Mouse (Mus musculus) intestine, embryonic 14.5 days (tissue): Measurements from ENCODE around the gene Cldn19. TPM values are rescaled to one million over a fixed set of nuclear protein-coding genes. Genes with fewer than 3 reads are reported as not detected.

ENCODE experiments used
- ATAC-seq: fragments of 200-750 bp; cut with Nextera tagmentation; replicated peaks from 2 replicates; pipeline ENCODE4 v1.8.0; 2017; ENCODE audit warnings: low read depth, moderate number of reproducible peaks, moderate TSS enrichment, moderate library complexity; ENCODE audit not compliant: low FRiP score, low TSS enrichment
- DNase-seq: peaks from one replicate; pipeline ENCODE4 v3.0.0-alpha.2; 2018; ENCODE audit warnings: low spot score
- H3K27ac ChIP-seq: fragments of 300-500 bp; sonication (generic); 2 replicates; pipeline ENCODE4 v1.5.1; 2014; ENCODE audit warnings: low read depth, mild to moderate bottlenecking, control low read depth
- H3K27me3 ChIP-seq: fragments of 300-500 bp; sonication (generic); replicated peaks from 2 replicates; pipeline ENCODE4 v1.6.1; 2014; ENCODE audit warnings: low read length, control low read depth; ENCODE audit not compliant: control insufficient read depth, insufficient read depth
- H3K36me3 ChIP-seq: fragments of 300-500 bp; sonication (generic); 2 replicates; pipeline ENCODE4 v1.6.1; 2014; ENCODE audit warnings: low read length, control low read depth; ENCODE audit not compliant: control insufficient read depth, insufficient read depth
- H3K4me1 ChIP-seq: fragments of 300-500 bp; sonication (generic); replicated peaks from 2 replicates; pipeline ENCODE4 v1.6.1; 2014; ENCODE audit warnings: low read length, control low read depth, mixed read lengths; ENCODE audit not compliant: control insufficient read depth, insufficient read depth
- H3K4me2 ChIP-seq: fragments of 300-500 bp; sonication (generic); 2 replicates; pipeline ENCODE4 v1.6.1; 2014; ENCODE audit warnings: low read length
- H3K4me3 ChIP-seq: fragments of 300-500 bp; sonication (generic); 2 replicates; pipeline ENCODE4 v1.5.1; 2014; ENCODE audit warnings: low read depth, low read length, control low read depth, mixed read lengths
- H3K9ac ChIP-seq: fragments of 300-500 bp; sonication (generic); 2 replicates; pipeline ENCODE4 v1.6.1; 2014; ENCODE audit warnings: mild to moderate bottlenecking, low read length
- H3K9me3 ChIP-seq: fragments of 300-500 bp; sonication (generic); 2 replicates; pipeline ENCODE4 v1.6.1; 2016; ENCODE audit warnings: low read length, control low read depth; ENCODE audit not compliant: control insufficient read depth
- WGBS: fragments of 180-500 bp; shearing (Covaris S2); extraction: QIAGEN DNeasy Blood & Tissue Kit; methylation state at CpG from one replicate; pipeline ENCODE4 v1.1.7; 2014; 5-methylcytosine and 5-hydroxymethylcytosine counted together
- polyA plus RNA-seq: library from polyadenylated mRNA; unstranded; fragments of >200 nt; fragmentation: Nextera tagmentation; extraction: Ambion mirVana; gene quantifications from 2 replicates; pipeline ENCODE4 v1.2.1, GENCODE M21; 2014

The Cldn19 gene
- polyA plus RNA-seq: not detected in 2 replicates

DNA sequence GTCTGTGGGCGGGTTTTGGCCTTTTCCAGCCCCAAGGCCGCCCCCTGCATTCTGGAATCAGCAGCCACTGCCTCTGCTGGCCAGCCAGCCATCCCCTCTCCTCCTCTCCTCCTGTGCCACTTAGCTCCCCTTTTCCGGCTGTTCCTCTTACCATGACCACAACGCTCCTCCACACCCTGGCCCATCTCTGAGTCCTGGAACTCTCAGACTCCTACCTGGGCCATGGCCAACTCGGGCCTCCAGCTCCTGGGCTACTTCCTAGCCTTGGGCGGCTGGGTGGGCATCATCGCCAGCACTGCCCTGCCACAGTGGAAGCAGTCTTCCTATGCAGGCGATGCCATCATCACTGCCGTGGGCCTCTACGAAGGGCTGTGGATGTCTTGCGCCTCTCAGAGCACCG lies at the start of gene Cldn19:
Gene Cldn19 (plus strand): TSS at position 64 of the 400 bp plus-strand sequence.
- H3K36me3 ChIP-seq: no peaks in the 10 kb centered on the region
- ATAC-seq (no peak), DNase-seq (no peak)
- peaks cover 4% of the 10 kb centered on the region; the same call in 1 of the 2 replicates for H3K4me1 ChIP-seq
- H3K4me2 ChIP-seq: no peak within 1 kb of the TSS
- H3K9me3 ChIP-seq: no peaks in the 10 kb centered on the region
- 85% methylated on average over 12 of the region's 12 CpGs for WGBS
- H3K9ac ChIP-seq: no peak within 1 kb of the TSS
- H3K27ac ChIP-seq: no peak within 1 kb of the TSS
- no peaks in the 10 kb centered on the region for H3K27me3 ChIP-seq
- H3K4me3 ChIP-seq: no peak within 1 kb of the TSS

DNA sequence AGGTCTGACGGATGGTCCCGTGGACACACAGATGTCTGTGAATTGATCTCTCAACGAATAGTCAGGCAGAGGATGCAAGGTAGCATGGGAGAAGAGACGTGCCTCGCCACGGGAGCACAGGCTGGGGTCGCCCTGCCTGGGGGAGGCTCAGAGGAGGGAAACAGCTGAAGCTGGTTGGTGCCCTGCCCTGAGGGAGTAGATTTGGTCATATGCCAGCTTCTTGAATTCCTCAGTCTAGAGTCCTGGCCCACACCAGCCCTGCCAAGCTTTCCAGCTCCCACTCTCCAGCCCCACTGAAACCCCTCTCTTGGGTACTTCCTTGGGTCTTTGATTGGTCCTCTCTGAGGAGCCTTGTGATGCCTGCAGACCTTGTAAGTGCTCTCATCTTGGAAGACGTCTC lies 38.5 kb upstream of the Cldn19 start:
- DNase-seq: no peak
- ATAC-seq: no peak
- Histone ChIP-seq H3K4me2 (no peak overlapping the region), H3K4me1 (no peaks in the 10 kb centered on the region), H3K27ac (no peak overlapping the region), H3K4me3 (no peak overlapping the region), H3K36me3 (no peaks in the 10 kb centered on the region), H3K9ac (no peak overlapping the region), H3K9me3 (no peaks in the 10 kb centered on the region), H3K27me3 (no peaks in the 10 kb centered on the region)
- 75% methylated on average over 8 of the region's 8 CpGs for WGBS

DNA sequence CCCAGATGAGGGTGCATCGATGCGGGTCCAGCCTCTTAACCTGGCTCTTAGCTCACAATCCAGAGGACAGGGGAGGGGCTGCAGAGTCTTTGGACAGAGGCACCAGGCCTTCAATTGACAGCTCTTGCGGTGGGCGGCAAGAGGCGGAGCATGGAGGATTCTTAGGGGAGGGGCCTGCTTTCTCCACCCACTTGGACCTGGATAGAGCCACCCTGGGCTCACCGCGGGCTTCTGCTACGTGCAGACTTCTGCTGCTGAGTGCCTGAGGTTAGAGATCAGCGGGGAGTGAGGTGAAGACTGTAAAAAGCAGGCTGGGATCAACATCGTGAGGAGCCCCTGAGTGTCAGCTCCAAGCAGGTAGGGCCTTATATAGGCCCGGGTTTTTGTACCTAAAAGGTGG lies 37.0 kb upstream of the Cldn19 start, which contains the start of gene Tmem269:
Gene Tmem269 (minus strand): TSS at position 49 of the 400 bp plus-strand sequence.
- H3K27ac ChIP-seq: no peak within 1 kb of the TSS
- 15% methylated on average over 11 of the region's 11 CpGs for WGBS
- no peak within 1 kb of the TSS for H3K9ac ChIP-seq
- H3K36me3 ChIP-seq: peaks cover 4% of the 10 kb centered on the region; the same call in 1 of the 2 replicates
- DNase-seq (no peak), ATAC-seq (no peak)
- no peaks in the 10 kb centered on the region for H3K9me3 ChIP-seq
- H3K27me3 ChIP-seq: no peaks in the 10 kb centered on the region
- H3K4me2 ChIP-seq: no peak within 1 kb of the TSS
- no peak within 1 kb of the TSS for H3K4me3 ChIP-seq
- H3K4me1 ChIP-seq: no peaks in the 10 kb centered on the region

DNA sequence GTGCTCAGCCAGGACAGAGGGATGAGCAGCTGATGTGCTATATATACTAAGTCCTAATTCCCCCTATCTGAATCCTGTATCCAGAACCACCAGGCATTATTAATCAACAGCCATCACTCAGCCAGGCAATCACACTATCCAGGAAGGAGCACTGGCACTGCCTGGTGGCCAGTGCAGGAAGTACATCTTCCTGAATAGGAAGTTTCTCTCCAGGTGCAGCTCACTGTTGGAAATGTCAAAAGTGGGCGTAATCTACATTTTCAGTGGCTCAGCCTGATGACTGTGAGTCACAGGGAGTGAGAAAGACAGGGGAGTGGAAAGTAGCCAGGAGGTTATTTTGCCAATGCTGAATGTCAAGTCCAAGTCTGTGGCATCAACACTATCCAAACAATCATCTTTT lies 31.5 kb upstream of the Cldn19 start:
- Histone ChIP-seq H3K27me3 (no peaks in the 10 kb centered on the region), H3K9me3 (no peaks in the 10 kb centered on the region), H3K9ac (no peak overlapping the region), H3K4me2 (no peak overlapping the region), H3K4me1 (no peaks in the 10 kb centered on the region), H3K27ac (no peak overlapping the region), H3K4me3 (no peak overlapping the region), H3K36me3 (peaks cover 53% of the 10 kb centered on the region)
- WGBS: 97% methylated on average over 1 of the region's 1 CpGs
- DNase-seq: no peak
- no peak for ATAC-seq

DNA sequence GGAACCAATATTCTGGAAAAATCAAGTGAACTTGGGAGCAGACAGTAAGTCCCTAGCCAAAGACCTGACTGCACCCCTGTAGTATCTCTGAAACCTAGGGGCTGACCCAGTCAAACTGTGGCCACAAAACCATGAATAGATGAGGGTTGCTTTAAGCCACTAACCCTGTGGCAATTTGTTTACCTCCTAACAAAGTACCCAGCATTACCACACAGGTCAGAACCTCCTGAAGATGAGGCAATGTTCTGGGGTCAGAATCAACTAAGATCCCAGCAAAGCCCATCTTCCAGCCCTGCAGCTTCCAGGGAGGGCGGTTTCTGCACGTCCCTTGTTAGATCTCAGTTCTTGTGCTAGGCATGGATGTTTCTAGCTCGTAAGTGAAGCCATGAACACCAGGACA lies 30.7 kb upstream of the Cldn19 start:
- no peak overlapping the region for H3K27ac ChIP-seq
- ATAC-seq (no peak), DNase-seq (no peak)
- H3K27me3 ChIP-seq: no peaks in the 10 kb centered on the region
- H3K9me3 ChIP-seq: no peaks in the 10 kb centered on the region
- peaks cover 54% of the 10 kb centered on the region for H3K36me3 ChIP-seq
- H3K4me1 ChIP-seq: no peaks in the 10 kb centered on the region
- no peak overlapping the region for H3K4me2 ChIP-seq
- WGBS: 91% methylated on average over 3 of the region's 3 CpGs
- no peak overlapping the region for H3K9ac ChIP-seq
- no peak overlapping the region for H3K4me3 ChIP-seq

DNA sequence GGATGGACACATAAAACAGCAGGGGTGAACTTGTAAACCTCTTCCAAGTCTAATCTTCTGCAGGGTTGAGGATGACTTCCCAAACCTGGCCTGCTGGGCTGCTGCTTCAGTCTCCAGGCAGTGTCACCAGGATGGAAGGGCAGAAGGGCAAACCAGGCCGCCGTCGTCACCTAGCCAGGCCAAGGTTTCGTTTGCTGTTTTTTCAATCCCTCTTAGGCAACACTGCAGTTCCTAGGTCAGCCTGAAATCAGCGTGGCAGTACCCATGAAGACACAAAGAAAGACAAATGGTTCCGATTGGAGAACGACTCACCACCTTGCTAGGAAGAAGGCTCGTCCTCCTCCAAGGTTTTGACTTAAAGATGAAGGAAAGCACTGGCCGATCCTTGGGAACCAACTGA lies 29.5 kb upstream of the Cldn19 start:
- H3K27me3 ChIP-seq: no peaks in the 10 kb centered on the region
- DNase-seq (no peak), ATAC-seq (no peak)
- H3K27ac ChIP-seq: no peak overlapping the region
- 89% methylated on average over 9 of the region's 9 CpGs for WGBS
- peaks cover 54% of the 10 kb centered on the region for H3K36me3 ChIP-seq
- no peaks in the 10 kb centered on the region for H3K9me3 ChIP-seq
- H3K4me3 ChIP-seq: no peak overlapping the region
- H3K4me2 ChIP-seq: no peak overlapping the region
- no peak overlapping the region for H3K9ac ChIP-seq
- H3K4me1 ChIP-seq: no peaks in the 10 kb centered on the region

DNA sequence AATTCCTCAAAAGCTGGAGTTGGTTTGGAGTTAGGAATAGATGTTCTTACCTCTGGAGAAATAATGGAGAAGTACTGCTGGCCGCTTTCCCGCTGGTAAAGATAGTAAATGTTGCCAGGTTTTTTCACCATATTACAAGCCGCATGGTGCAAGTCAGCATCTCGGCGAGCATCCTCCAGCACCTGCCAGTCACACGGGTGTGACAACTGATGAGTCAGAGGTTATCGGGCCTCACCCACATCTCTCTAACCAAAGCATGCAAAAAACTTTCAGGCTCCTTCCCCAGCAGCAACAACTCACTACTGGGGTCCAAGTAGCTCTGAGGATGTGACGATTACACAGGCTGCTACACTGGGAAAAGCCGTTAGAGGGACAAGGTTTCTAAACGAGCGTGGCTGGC lies 28.5 kb upstream of the Cldn19 start:
- Histone ChIP-seq H3K27me3 (no peaks in the 10 kb centered on the region), H3K36me3 (peaks cover 54% of the 10 kb centered on the region), H3K4me1 (peaks cover 6% of the 10 kb centered on the region), H3K9ac (no peak overlapping the region), H3K9me3 (no peaks in the 10 kb centered on the region), H3K4me3 (no peak overlapping the region), H3K4me2 (no peak overlapping the region), H3K27ac (no peak overlapping the region)
- ATAC-seq (no peak), DNase-seq (no peak)
- 95% methylated on average over 11 of the region's 11 CpGs for WGBS

DNA sequence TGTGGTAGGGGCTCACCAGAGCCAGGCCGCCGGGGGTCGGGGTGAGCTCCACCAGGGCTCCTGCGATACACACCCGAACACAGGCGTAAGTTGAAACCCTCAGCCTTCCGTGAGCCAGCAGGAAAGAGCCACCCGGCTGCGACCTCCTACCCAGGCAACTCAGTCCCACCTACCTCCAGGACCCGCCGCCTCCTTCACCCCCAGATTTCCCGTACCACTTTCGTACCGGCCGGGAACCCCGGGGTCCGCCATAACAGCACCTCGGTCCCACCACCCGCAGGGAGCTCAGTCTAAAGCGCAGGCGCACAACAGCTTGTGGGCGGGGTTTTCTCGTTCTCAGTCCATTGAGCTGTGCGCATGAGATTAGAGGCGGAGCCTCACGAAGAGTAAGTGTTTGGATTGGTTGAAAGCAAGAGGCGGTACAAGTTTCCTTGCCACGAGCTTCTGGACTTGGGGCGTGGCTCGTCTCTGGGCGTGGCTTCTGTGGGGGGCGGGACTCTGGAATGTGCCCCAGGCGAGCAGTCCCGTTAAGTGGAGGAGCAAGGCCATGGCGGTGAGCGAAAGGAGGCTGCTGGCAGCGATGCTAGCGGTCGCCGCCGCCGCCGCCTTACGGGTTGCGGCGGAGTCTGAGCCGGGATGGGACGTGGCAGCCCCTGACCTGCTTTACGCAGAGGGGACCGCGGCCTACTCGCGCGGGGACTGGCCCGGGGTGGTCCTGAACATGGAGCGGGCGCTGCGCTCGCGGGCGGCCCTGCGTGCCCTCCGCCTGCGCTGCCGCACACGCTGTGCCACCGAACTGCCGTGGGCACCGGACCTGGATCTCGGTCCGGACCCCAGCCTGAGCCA lies 22.6 kb upstream of the Cldn19 start, which contains the start of the genes AU022252 and P3h1:
Gene AU022252 (minus strand): TSS at position 303 of the 846 bp plus-strand sequence.
Gene P3h1 (plus strand): TSS at position 506 of the 846 bp plus-strand sequence.
- Histone ChIP-seq H3K27ac (peak within 1 kb of the TSS; percentile 55), H3K4me2 (peak within 1 kb of the TSS; percentile 75), H3K27me3 (no peaks in the 10 kb centered on the region), H3K9me3 (no peaks in the 10 kb centered on the region), H3K9ac (peak within 1 kb of the TSS; percentile 74), H3K4me3 (peak within 1 kb of the TSS; percentile 91), H3K36me3 (peaks cover 29% of the 10 kb centered on the region), H3K4me1 (peaks cover 16% of the 10 kb centered on the region)
- 0% methylated on average over 70 of the region's 71 CpGs for WGBS
- ATAC-seq (peak; percentile 95), DNase-seq (peak; percentile 99)
